Comparison of ENCODE assay signal across 28 mouse cellular contexts in genomic region chr8:50027544-50027943, GRCm38 (mm10).
"Had no signal": no experiment of that assay in that cellular context is flagged by ENCODE, and none has a peak within 500 bp of the region (broad histone marks: within the 10 kb centered on the region; RNA-seq: fewer than 3 reads in every experiment).

No protein-coding gene starts in this region.

- H3K4me3 ChIP-seq: embryonic facial prominence, embryonic 10.5 days; embryonic facial prominence, embryonic 12.5 days; embryonic facial prominence, embryonic 13.5 days; embryonic facial prominence, embryonic 15.5 days; erythroblast, embryonic 14.5 days; forebrain, embryonic 10.5 days; forebrain, embryonic 12.5 days; forebrain, embryonic 13.5 days; forebrain, embryonic 15.5 days; gastrocnemius, adult 2 months had no signal

- H3K9me3 ChIP-seq: embryonic facial prominence, embryonic 10.5 days; embryonic facial prominence, embryonic 12.5 days; embryonic facial prominence, embryonic 13.5 days; embryonic facial prominence, embryonic 15.5 days; forebrain, embryonic 10.5 days; forebrain, embryonic 12.5 days; forebrain, embryonic 13.5 days; forebrain, embryonic 15.5 days had no signal

- H3K36me3 ChIP-seq: embryonic facial prominence, embryonic 10.5 days; embryonic facial prominence, embryonic 12.5 days; embryonic facial prominence, embryonic 13.5 days; embryonic facial prominence, embryonic 15.5 days; forebrain, embryonic 10.5 days; forebrain, embryonic 12.5 days; forebrain, embryonic 15.5 days had no signal

- DNase-seq: cerebellum, adult 18-20 months; cerebellum, adult 2 months; cerebellum, adult 8-10 months; cerebellum, adult 9-10 months; cerebellum, adult 9-11 months; cerebellum, postnatal 10 days; cerebellum, postnatal 14 days; cerebellum, postnatal 25 days; cerebellum, postnatal 36 days; embryo, embryonic 11 days; forebrain, postnatal 0 days; gastrocnemius, adult 2 months; gastrocnemius, postnatal 10 days; gastrocnemius, postnatal 14 days; gastrocnemius, postnatal 25 days; gastrocnemius, postnatal 36 days; heart, adult 11 months had no signal

- H3K4me1 ChIP-seq: embryonic facial prominence, embryonic 10.5 days; embryonic facial prominence, embryonic 12.5 days; embryonic facial prominence, embryonic 13.5 days; embryonic facial prominence, embryonic 15.5 days; forebrain, embryonic 10.5 days; forebrain, embryonic 12.5 days; forebrain, embryonic 13.5 days; forebrain, embryonic 15.5 days had no signal

- H3K9ac ChIP-seq: embryonic facial prominence, embryonic 12.5 days; embryonic facial prominence, embryonic 13.5 days; embryonic facial prominence, embryonic 15.5 days; forebrain, embryonic 12.5 days; forebrain, embryonic 13.5 days; forebrain, embryonic 15.5 days; forebrain, postnatal 0 days had no signal

- ATAC-seq: forebrain, embryonic 13.5 days; forebrain, embryonic 14.5 days; forebrain, embryonic 15.5 days; forebrain, embryonic 16.5 days; forebrain, postnatal 0 days had no signal

- H3K4me2 ChIP-seq: embryonic facial prominence, embryonic 12.5 days; embryonic facial prominence, embryonic 13.5 days; embryonic facial prominence, embryonic 15.5 days; forebrain, embryonic 12.5 days; forebrain, embryonic 13.5 days; forebrain, embryonic 15.5 days had no signal

- H3K27me3 ChIP-seq: embryonic facial prominence, embryonic 12.5 days; embryonic facial prominence, embryonic 13.5 days; embryonic facial prominence, embryonic 15.5 days; forebrain, embryonic 12.5 days; forebrain, embryonic 13.5 days; forebrain, embryonic 15.5 days had no signal

- H3K27ac ChIP-seq: embryonic facial prominence, embryonic 10.5 days; embryonic facial prominence, embryonic 12.5 days; embryonic facial prominence, embryonic 13.5 days; embryonic facial prominence, embryonic 15.5 days; forebrain, embryonic 10.5 days; forebrain, embryonic 12.5 days; forebrain, embryonic 13.5 days; forebrain, embryonic 15.5 days; gastrocnemius, adult 2 months had no signal
